Mouse (Mus musculus) heart, postnatal 10 days (tissue): ENCODE measurements around the gene Chd2. TPM values are rescaled to one million over a fixed set of nuclear protein-coding genes. Genes with fewer than 3 reads are reported as not detected.

Source experiments
- DNase-seq, 2 experiments: peaks; one replicate each; pipeline ENCODE4 v3.0.0; 2021
- intact Hi-C: fragments of 180-260 bp; cut with DNase I; formaldehyde crosslinking; loops from one replicate; pipeline ENCODE4 v1.15.1; 2025
- total RNA-seq, 2 experiments: library from RNA; stranded (reverse); gene quantifications; 2 replicates each; pipeline ENCODE4 v1.2.3; 2021

Chd2 gene
- total RNA-seq, 2 experiments from 2014 or later = 62.3 to 63.3 TPM

- intact Hi-C loops = no loop called here
- peak; percentile 64 to 74 for DNase-seq
These were observed 149.9 kb downstream of the Chd2 start for GRCm38 (mm10) chr7:73391518-73392321.

GRCm38 (mm10) chr7:73391002-73391517, 150.6 kb downstream of the Chd2 start:
- DNase-seq = peak; percentile 94 to 95
- intact Hi-C loops = no loop called here

GRCm38 (mm10) chr7:73390426-73391001, 151.1 kb downstream of the Chd2 start:
- DNase-seq = peak in 1 of 2 experiments; percentile 50
- intact Hi-C loops = no loop called here

- intact Hi-C loops = no loop called here
These were observed 151.7 kb downstream of the Chd2 start for GRCm38 (mm10) chr7:73389871-73390294.

GRCm38 (mm10) chr7:73389419-73389818, 152.2 kb downstream of the Chd2 start:
- intact Hi-C loops = no loop called here
- no peak for DNase-seq

More at GRCm38 (mm10) chr7:73389871-73390294, 151.7 kb downstream of the Chd2 start:
- DNase-seq = no peak

GRCm38 (mm10) chr7:73388866-73389265, 152.8 kb downstream of the Chd2 start:
- DNase-seq = no peak
- intact Hi-C loops = no loop called here

- intact Hi-C loops = loop anchor here (5.0 kb wide), 1 partner anchor 426 kb away; no protein-coding TSS in a partner anchor
- no peak for DNase-seq
These were observed 158.8 kb downstream of the Chd2 start for GRCm38 (mm10) chr7:73382843-73383242.

GRCm38 (mm10) chr7:73378034-73378433, 163.6 kb downstream of the Chd2 start:
- intact Hi-C loops = loop anchor here (5.0 to 10.0 kb wide), 4 partner anchors 44 to 341 kb away; no protein-coding TSS in a partner anchor
- no peak for DNase-seq

- DNase-seq = peak in 1 of 2 experiments; percentile 34
- intact Hi-C loops = loop anchor here (2.0 to 10.0 kb wide), 6 partner anchors 45 to 977 kb away; no protein-coding TSS in a partner anchor
These were observed 164.3 kb downstream of the Chd2 start for GRCm38 (mm10) chr7:73377307-73377706.

Other genes starting within 250 kb of the Chd2 start
- gene Rgma, start 166.3 kb downstream of the Chd2 start, total RNA-seq = 10 to 100 TPM; 40.6 to 50.4 TPM
- gene Fam174b, start 198.5 kb upstream of the Chd2 start, total RNA-seq = 100 to 1,000 TPM; 123 to 153 TPM